Mouse (Mus musculus) liver, embryonic 11.5 days (tissue): ENCODE measurements around the gene Gm20458. TPM values are rescaled to one million over a fixed set of nuclear protein-coding genes. Genes with fewer than 3 reads are reported as not detected.

Experiments used
- ATAC-seq: fragments of 200-750 bp; cut with Nextera tagmentation; replicated peaks from 2 replicates; pipeline ENCODE4 v1.8.0; 2017; ENCODE audit warnings: moderate number of reproducible peaks, mild to moderate bottlenecking, moderate TSS enrichment, moderate library complexity; ENCODE audit not compliant: low FRiP score
- DNase-seq: peaks from one replicate; pipeline ENCODE4 v3.0.0-alpha.2; 2017; ENCODE audit warnings: low spot score
- H3K27ac ChIP-seq: fragments of 300-500 bp; sonication (generic); 2 replicates; pipeline ENCODE4 v1.5.1; 2014; ENCODE audit warnings: mild to moderate bottlenecking, low read depth, low read length, control low read depth
- H3K27me3 ChIP-seq: fragments of 300-500 bp; sonication (generic); replicated peaks from 2 replicates; pipeline ENCODE4 v1.6.1; 2014; ENCODE audit warnings: low read length, mixed read lengths; ENCODE audit not compliant: control insufficient read depth, insufficient read depth
- H3K36me3 ChIP-seq: fragments of 300-500 bp; sonication (generic); 2 replicates; pipeline ENCODE4 v1.6.1; 2014; ENCODE audit warnings: mild to moderate bottlenecking, low read length, moderate library complexity, mixed read lengths; ENCODE audit not compliant: control insufficient read depth, insufficient read depth
- H3K4me1 ChIP-seq: fragments of 300-500 bp; sonication (generic); replicated peaks from 2 replicates; pipeline ENCODE4 v1.6.1; 2014; ENCODE audit warnings: low read length, mixed read lengths; ENCODE audit not compliant: control insufficient read depth, insufficient read depth
- H3K4me2 ChIP-seq: fragments of 300-500 bp; sonication (generic); 2 replicates; pipeline ENCODE4 v1.6.1; 2014; ENCODE audit warnings: mild to moderate bottlenecking, control low read depth, moderate library complexity
- H3K4me3 ChIP-seq: fragments of 300-500 bp; sonication (generic); 2 replicates; pipeline ENCODE4 v1.5.1; 2014; ENCODE audit warnings: low read depth, low read length, control low read depth
- H3K9ac ChIP-seq: fragments of 300-500 bp; sonication (generic); 2 replicates; pipeline ENCODE4 v1.6.1; 2014; ENCODE audit warnings: low read depth, low read length, control low read depth
- H3K9me3 ChIP-seq: fragments of 300-500 bp; sonication (generic); 2 replicates; pipeline ENCODE4 v1.6.1; 2016; ENCODE audit warnings: low read length, inconsistent platforms, mixed read lengths; ENCODE audit not compliant: control insufficient read depth
- WGBS: fragments of 180-500 bp; shearing (Covaris S2); extraction: QIAGEN DNeasy Blood & Tissue Kit; methylation state at CpG from one replicate; pipeline ENCODE4 v1.1.7; 2014; 5-methylcytosine and 5-hydroxymethylcytosine counted together
- polyA plus RNA-seq: library from polyadenylated mRNA; unstranded; fragments of >200 nt; fragmentation: Nextera tagmentation; extraction: Ambion mirVana; gene quantifications from 2 replicates; pipeline ENCODE4 v1.2.1, GENCODE M21; 2014

Gm20458 gene
- polyA plus RNA-seq, 1 experiment from 2014 or later, result 4.4 TPM

- peaks cover 3% of the 10 kb centered on the region for H3K27me3 ChIP-seq
- ATAC-seq, result no peak
- H3K9me3 ChIP-seq, result no peaks in the 10 kb centered on the region
- H3K9ac ChIP-seq, result no peak overlapping the region
- no peak for DNase-seq
- H3K4me2 ChIP-seq, result no peak overlapping the region
- H3K36me3 ChIP-seq, result peaks cover 10% of the 10 kb centered on the region; the same call in 1 of the 2 replicates
- no peak overlapping the region for H3K4me3 ChIP-seq
- H3K27ac ChIP-seq, result no peak overlapping the region
- peaks cover 3% of the 10 kb centered on the region; the same call in 1 of the 2 replicates for H3K4me1 ChIP-seq
- WGBS, result 84% methylated on average over 15 of the region's 15 CpGs
These were observed 37.9 kb upstream of the Gm20458 start for GRCm38 (mm10) chr2:164422675-164423393.

- Histone ChIP-seq H3K4me1 (peaks cover 3% of the 10 kb centered on the region; the same call in 1 of the 2 replicates), H3K36me3 (peaks cover 13% of the 10 kb centered on the region; the same call in 1 of the 2 replicates), H3K9me3 (no peaks in the 10 kb centered on the region), H3K4me3 (no peak overlapping the region), H3K27ac (no peak overlapping the region), H3K27me3 (peaks cover 7% of the 10 kb centered on the region), H3K4me2 (no peak overlapping the region), H3K9ac (no peak overlapping the region)
- 86% methylated on average over 11 of the region's 11 CpGs for WGBS
- DNase-seq (no peak), ATAC-seq (no peak)
These were observed 37.3 kb upstream of the Gm20458 start for GRCm38 (mm10) chr2:164423464-164423863.

- no peak overlapping the region for H3K27ac ChIP-seq
- no peak for DNase-seq
- no peak overlapping the region for H3K4me2 ChIP-seq
- no peak for ATAC-seq
- no peak overlapping the region for H3K9ac ChIP-seq
- peaks cover 13% of the 10 kb centered on the region; the same call in 1 of the 2 replicates for H3K36me3 ChIP-seq
- no peaks in the 10 kb centered on the region for H3K9me3 ChIP-seq
- peaks cover 16% of the 10 kb centered on the region for H3K27me3 ChIP-seq
- no peak overlapping the region for H3K4me3 ChIP-seq
- 90% methylated on average over 8 of the region's 8 CpGs for WGBS
- H3K4me1 ChIP-seq, result peaks cover 3% of the 10 kb centered on the region; the same call in 1 of the 2 replicates
These were observed 36.4 kb upstream of the Gm20458 start for GRCm38 (mm10) chr2:164424406-164424805.

- H3K36me3 ChIP-seq, result peaks cover 13% of the 10 kb centered on the region; the same call in 1 of the 2 replicates
- H3K4me1 ChIP-seq, result peaks cover 5% of the 10 kb centered on the region
- 86% methylated on average over 5 of the region's 5 CpGs for WGBS
- H3K9me3 ChIP-seq, result no peaks in the 10 kb centered on the region
- H3K4me3 ChIP-seq, result no peak overlapping the region
- no peak for DNase-seq
- ATAC-seq, result no peak
- H3K9ac ChIP-seq, result no peak overlapping the region
- H3K27ac ChIP-seq, result no peak overlapping the region
- no peak overlapping the region for H3K4me2 ChIP-seq
- peaks cover 26% of the 10 kb centered on the region for H3K27me3 ChIP-seq
These were observed 35.4 kb upstream of the Gm20458 start for GRCm38 (mm10) chr2:164425401-164425800.

GRCm38 (mm10) chr2:164426121-164426520, 34.6 kb upstream of the Gm20458 start:
- Histone ChIP-seq H3K36me3 (peaks cover 13% of the 10 kb centered on the region; the same call in 1 of the 2 replicates), H3K27me3 (peaks cover 31% of the 10 kb centered on the region), H3K4me2 (no peak overlapping the region), H3K4me3 (no peak overlapping the region), H3K4me1 (peaks cover 12% of the 10 kb centered on the region), H3K9me3 (no peaks in the 10 kb centered on the region), H3K9ac (no peak overlapping the region), H3K27ac (no peak overlapping the region)
- no peak for DNase-seq
- ATAC-seq, result no peak
- WGBS, result 13% methylated on average over 12 of the region's 12 CpGs

- Histone ChIP-seq H3K9me3 (no peaks in the 10 kb centered on the region), H3K27me3 (peaks cover 37% of the 10 kb centered on the region), H3K27ac (no peak overlapping the region), H3K9ac (no peak overlapping the region), H3K4me1 (peaks cover 20% of the 10 kb centered on the region), H3K4me3 (no peak overlapping the region), H3K4me2 (no peak overlapping the region), H3K36me3 (peaks cover 13% of the 10 kb centered on the region; the same call in 1 of the 2 replicates)
- ATAC-seq (no peak), DNase-seq (no peak)
- WGBS, result 68% methylated on average over 5 of the region's 5 CpGs
These were observed 33.8 kb upstream of the Gm20458 start for GRCm38 (mm10) chr2:164426952-164427351.

GRCm38 (mm10) chr2:164428451-164428850, 32.3 kb upstream of the Gm20458 start:
- ATAC-seq, result no peak

GRCm38 (mm10) chr2:164429881-164430615, 30.7 kb upstream of the Gm20458 start:
- no peak overlapping the region for H3K4me3 ChIP-seq
- H3K4me1 ChIP-seq, result peaks cover 31% of the 10 kb centered on the region
- no peak for ATAC-seq
- WGBS, result 40% methylated on average over 15 of the region's 15 CpGs
- no peak overlapping the region; the same call in 1 of the 2 replicates for H3K4me2 ChIP-seq
- H3K9ac ChIP-seq, result no peak overlapping the region
- H3K27me3 ChIP-seq, result peaks cover 40% of the 10 kb centered on the region
- no peak for DNase-seq
- 0 out of 2 replicates have a peak overlapping the region, but pooled peaks have one; percentile 28 for H3K27ac ChIP-seq
- peaks cover 4% of the 10 kb centered on the region; the same call in 1 of the 2 replicates for H3K36me3 ChIP-seq
- no peaks in the 10 kb centered on the region for H3K9me3 ChIP-seq

More at GRCm38 (mm10) chr2:164428451-164428850, 32.3 kb upstream of the Gm20458 start:
- Histone ChIP-seq H3K27ac (no peak overlapping the region), H3K36me3 (peaks cover 13% of the 10 kb centered on the region; the same call in 1 of the 2 replicates), H3K4me3 (no peak overlapping the region), H3K9me3 (no peaks in the 10 kb centered on the region), H3K4me1 (peaks cover 27% of the 10 kb centered on the region), H3K9ac (no peak overlapping the region), H3K27me3 (peaks cover 40% of the 10 kb centered on the region), H3K4me2 (no peak overlapping the region)
- DNase-seq, result no peak
- 31% methylated on average over 5 of the region's 5 CpGs for WGBS
